Mouse (Mus musculus): ENCODE measurements around the gene Aicda.
A peak's percentile ranks its signal among the peaks of the same experiment; 100 is the strongest.

The Aicda gene

GRCm38 (mm10) chr6:122601031-122601430 is 47.4 kb downstream of the Aicda start:
- no peak for DNase-seq (ENCODE audit: low spot score)

- DNase-seq (ENCODE audit: low spot score): no peak
Observed at GRCm38 (mm10) chr6:122601615-122602014, 48.0 kb downstream of the Aicda start.

GRCm38 (mm10) chr6:122602242-122602991 is 48.8 kb downstream of the Aicda start, which contains the start of gene Apobec1:
Gene Apobec1, minus strand, starts transcription at chr6:122602444.
- DNase-seq (ENCODE audit: low spot score): peak; percentile 68

GRCm38 (mm10) chr6:122602992-122603322 is 49.4 kb downstream of the Aicda start:
- DNase-seq (ENCODE audit: low spot score): no peak

- no peak for DNase-seq (ENCODE audit: low spot score)
Observed at GRCm38 (mm10) chr6:122604260-122604659, 50.7 kb downstream of the Aicda start.

- DNase-seq (ENCODE audit: low spot score): no peak
Observed at GRCm38 (mm10) chr6:122605483-122605882, 51.9 kb downstream of the Aicda start.

- DNase-seq (ENCODE audit: low spot score): no peak
Observed at GRCm38 (mm10) chr6:122606661-122607060, 53.1 kb downstream of the Aicda start.

GRCm38 (mm10) chr6:122607700-122608099 is 54.1 kb downstream of the Aicda start:
- no peak for DNase-seq (ENCODE audit: low spot score)

- DNase-seq (ENCODE audit: low spot score): no peak
Observed at GRCm38 (mm10) chr6:122608434-122609376, 55.1 kb downstream of the Aicda start.

GRCm38 (mm10) chr6:122609377-122609728 is 55.8 kb downstream of the Aicda start:
- no peak for DNase-seq (ENCODE audit: low spot score)

- DNase-seq (ENCODE audit: low spot score): no peak
Observed at GRCm38 (mm10) chr6:122609771-122610170, 56.2 kb downstream of the Aicda start, which contains the start of gene Gdf3. Gene Gdf3, minus strand, starts transcription at chr6:122610087.

GRCm38 (mm10) chr6:122612426-122612825 is 58.8 kb downstream of the Aicda start:
- no peak for DNase-seq (ENCODE audit: low spot score)
